Mouse (Mus musculus) erythroid progenitor cell, adult 5-6 weeks (primary cell): ENCODE measurements around the gene Sin3a. TPM values are rescaled to one million over a fixed set of nuclear protein-coding genes. Genes with fewer than 3 reads are reported as not detected.

Experiments used
- ATAC-seq: replicated peaks from 2 replicates; pipeline ENCODE4 v1.8.0; 2016; ENCODE audit warnings: moderate number of reproducible peaks, mild to moderate bottlenecking, moderate TSS enrichment, inconsistent platforms; ENCODE audit not compliant: poor library complexity, low FRiP score, severe bottlenecking
- total RNA-seq, 2 experiments: library from RNA; stranded (forward) in 1 of 2; stranded (reverse) in 1 of 2; fragments of 150-400 nt in 1 of 2; fragments of 186-747, 209-891 nt in 1 of 2; gene quantifications; 2 replicates each; pipeline versions ENCODE4 v1.2.3 to v1.2.4; 2015 to 2017; ENCODE audit warnings: low replicate concordance in 2 of 2

The Sin3a gene
- total RNA-seq (2015; ENCODE audit: low replicate concordance) (71.7 and 122 TPM in 2 replicates), total RNA-seq (2017; ENCODE audit: low replicate concordance) (59.9 and 75.3 TPM in 2 replicates)

- 0 out of 2 replicates have a peak, but pooled peaks have one; percentile 23 for ATAC-seq
Observed at GRCm38 (mm10) chr9:57071801-57072351, at the start of gene Sin3a. Gene Sin3a, plus strand, starts transcription at chr9:57072040.

GRCm38 (mm10) chr9:57031756-57032155 lies 40.1 kb upstream of the Sin3a start:
- ATAC-seq = no peak

- ATAC-seq = peak; percentile 83
Observed at GRCm38 (mm10) chr9:57056237-57056636, 15.6 kb upstream of the Sin3a start.

- no peak for ATAC-seq
Observed at GRCm38 (mm10) chr9:57064164-57064563, 7.7 kb upstream of the Sin3a start.

- ATAC-seq = no peak
Observed at GRCm38 (mm10) chr9:57068266-57068665, 3.6 kb upstream of the Sin3a start.

GRCm38 (mm10) chr9:57070262-57070661 lies 1.6 kb upstream of the Sin3a start:
- 0 out of 2 replicates have a peak, but pooled peaks have one; percentile 9 for ATAC-seq

GRCm38 (mm10) chr9:57070800-57071545 lies 867 bp upstream of the Sin3a start:
- no peak for ATAC-seq

GRCm38 (mm10) chr9:57072526-57072988 lies 717 bp downstream of the Sin3a start:
- ATAC-seq = no peak

- peak; percentile 48 for ATAC-seq
Observed at GRCm38 (mm10) chr9:57072989-57073789, 1.3 kb downstream of the Sin3a start.

GRCm38 (mm10) chr9:57073790-57074094 lies 1.9 kb downstream of the Sin3a start:
- ATAC-seq = no peak

- no peak for ATAC-seq
Observed at GRCm38 (mm10) chr9:57074171-57074821, 2.5 kb downstream of the Sin3a start.

- ATAC-seq = peak; percentile 28
Observed at GRCm38 (mm10) chr9:57074822-57075603, 3.2 kb downstream of the Sin3a start.

GRCm38 (mm10) chr9:57075681-57076381 lies 4.0 kb downstream of the Sin3a start:
- peak; percentile 60 for ATAC-seq

- peak; percentile 27 for ATAC-seq
Observed at GRCm38 (mm10) chr9:57076701-57077660, 5.1 kb downstream of the Sin3a start.

GRCm38 (mm10) chr9:57082236-57082635 lies 10.4 kb downstream of the Sin3a start:
- no peak for ATAC-seq

GRCm38 (mm10) chr9:57117261-57117755 lies 45.5 kb downstream of the Sin3a start:
- ATAC-seq = no peak

- ATAC-seq = no peak
Observed at GRCm38 (mm10) chr9:57129641-57130040, 57.8 kb downstream of the Sin3a start.
